Mouse (Mus musculus) R1 (cell line): ENCODE measurements around the gene Gm5460.

Experiments used
- DNase-seq: peaks from one replicate; pipeline ENCODE4 v3.0.0-alpha.2; 2018; ENCODE audit warnings: low read depth, low spot score

The Gm5460 gene

GRCm38 (mm10) chr14:34075346-34075745 is 58.8 kb downstream of the Gm5460 start:
- DNase-seq = no peak

GRCm38 (mm10) chr14:34077222-34077621 is 60.7 kb downstream of the Gm5460 start:
- DNase-seq = no peak

- no peak for DNase-seq
These were observed 61.7 kb downstream of the Gm5460 start for GRCm38 (mm10) chr14:34078293-34078692.

- DNase-seq = peak; percentile 84
These were observed 63.9 kb downstream of the Gm5460 start for GRCm38 (mm10) chr14:34080321-34080997.

- no peak for DNase-seq
These were observed 69.2 kb downstream of the Gm5460 start, which contains the start of gene Anxa8 for GRCm38 (mm10) chr14:34085731-34086130. Anxa8 (plus strand) TSS chr14:34085981.

GRCm38 (mm10) chr14:34086806-34087205 is 70.2 kb downstream of the Gm5460 start:
- no peak for DNase-seq

GRCm38 (mm10) chr14:34087856-34088398 is 71.4 kb downstream of the Gm5460 start:
- no peak for DNase-seq

GRCm38 (mm10) chr14:34089796-34090195 is 73.2 kb downstream of the Gm5460 start:
- no peak for DNase-seq

GRCm38 (mm10) chr14:34091475-34091874 is 74.9 kb downstream of the Gm5460 start:
- no peak for DNase-seq

- DNase-seq = no peak
These were observed 76.3 kb downstream of the Gm5460 start for GRCm38 (mm10) chr14:34092856-34093255.

- no peak for DNase-seq
These were observed 79.6 kb downstream of the Gm5460 start for GRCm38 (mm10) chr14:34096161-34096560.
